Mouse (Mus musculus) heart, embryonic 16.5 days (tissue): ENCODE measurements at regions not wholly inside any gene's neighbourhood (a gene's known extent, or its start where the extent isn't known, plus 50 kb on each side); places are given as distances from the start of the nearest gene placed in this dataset.
A peak's percentile ranks its signal among the peaks of the same experiment; 100 is the strongest.

Source experiments
- ATAC-seq: fragments of 200-750 bp; cut with Nextera tagmentation; replicated peaks from 2 replicates; pipeline ENCODE4 v1.8.0; 2017; ENCODE audit warnings: moderate number of reproducible peaks; ENCODE audit not compliant: insufficient read depth, low FRiP score; ENCODE audit errors: extremely low read depth
- H3K27ac ChIP-seq: fragments of 300-500 bp; sonication (generic); 2 replicates; pipeline ENCODE4 v1.5.1; 2014; ENCODE audit warnings: mild to moderate bottlenecking, low read length, control low read depth, moderate library complexity
- H3K27me3 ChIP-seq: fragments of 300-500 bp; sonication (generic); 2 replicates; pipeline ENCODE4 v1.6.1; 2014; ENCODE audit warnings: low read length, mixed read lengths; ENCODE audit not compliant: control insufficient read depth, insufficient read depth
- H3K36me3 ChIP-seq: fragments of 300-500 bp; sonication (generic); 2 replicates; pipeline ENCODE4 v1.6.1; 2014; ENCODE audit not compliant: control insufficient read depth, insufficient read depth
- H3K4me1 ChIP-seq: fragments of 300-500 bp; sonication (generic); 2 replicates; pipeline ENCODE4 v1.6.1; 2014; ENCODE audit warnings: low read length, mixed read lengths; ENCODE audit not compliant: control insufficient read depth, insufficient read depth
- H3K4me2 ChIP-seq: fragments of 300-500 bp; sonication (generic); 2 replicates; pipeline ENCODE4 v1.6.1; 2014; ENCODE audit warnings: low read depth, mild to moderate bottlenecking, control low read depth, low read length
- H3K4me3 ChIP-seq: fragments of 300-500 bp; sonication (generic); 2 replicates; pipeline ENCODE4 v1.5.1; 2014; ENCODE audit warnings: mild to moderate bottlenecking, control low read depth, low read length
- H3K9ac ChIP-seq: fragments of 300-500 bp; sonication (generic); 2 replicates; pipeline ENCODE4 v1.6.1; 2014; ENCODE audit warnings: low read length, control low read depth
- H3K9me3 ChIP-seq: fragments of 300-500 bp; sonication (generic); replicated peaks from 2 replicates; pipeline ENCODE4 v1.6.1; 2016; ENCODE audit warnings: low read length; ENCODE audit not compliant: control insufficient read depth
- WGBS: fragments of 180-500 bp; shearing (Covaris S2); extraction: QIAGEN DNeasy Blood & Tissue Kit; methylation state at CpG from one replicate; pipeline ENCODE4 v1.1.7; 2014; 5-methylcytosine and 5-hydroxymethylcytosine counted together
- microRNA counts: library from miRNA; unstranded; fragments of <30 nt; microRNA quantifications from one replicate; lab custom pipeline; 2016
- microRNA-seq: library from miRNA; unstranded; fragments of <30 nt; microRNA quantifications from one replicate; pipeline ENCODE4, GENCODE M21; 2017

DNA sequence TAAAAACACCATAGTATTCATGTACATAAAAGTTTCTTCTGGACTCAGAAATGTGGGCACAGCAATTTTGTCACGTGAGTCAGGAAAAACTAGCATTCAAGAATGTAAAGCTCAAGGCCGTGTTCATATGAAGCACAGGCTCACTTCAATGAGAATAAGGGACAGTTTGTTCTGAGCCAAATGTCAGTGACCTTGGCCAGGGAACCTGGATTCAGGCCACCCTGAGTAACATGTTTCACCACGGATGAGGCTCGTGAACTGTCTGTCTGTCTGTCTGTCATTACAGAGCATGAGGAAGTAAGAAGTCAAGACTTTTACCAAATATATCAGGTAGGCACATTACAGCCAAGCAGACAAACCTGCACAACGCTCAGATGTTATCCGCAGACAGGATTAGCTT, 74.3 kb upstream of the Nr5a2 start:
- H3K27me3 ChIP-seq, result no peaks in the 10 kb centered on the region
- no peak for ATAC-seq
- H3K9ac ChIP-seq, result no peak overlapping the region
- no peak overlapping the region for H3K27ac ChIP-seq
- no peaks in the 10 kb centered on the region for H3K36me3 ChIP-seq
- no peaks in the 10 kb centered on the region for H3K9me3 ChIP-seq
- H3K4me2 ChIP-seq, result no peak overlapping the region
- no peaks in the 10 kb centered on the region for H3K4me1 ChIP-seq
- H3K4me3 ChIP-seq, result no peak overlapping the region
- WGBS, result 87% methylated on average over 6 of the region's 6 CpGs

GRCm38 (mm10) chr1:137033679-137034078, 73.4 kb upstream of the Nr5a2 start:
- no peak overlapping the region for H3K9ac ChIP-seq
- H3K27me3 ChIP-seq, result no peaks in the 10 kb centered on the region
- H3K9me3 ChIP-seq, result no peaks in the 10 kb centered on the region
- ATAC-seq, result no peak
- no peaks in the 10 kb centered on the region for H3K36me3 ChIP-seq
- no peak overlapping the region for H3K27ac ChIP-seq
- no peak overlapping the region for H3K4me3 ChIP-seq
- H3K4me2 ChIP-seq, result no peak overlapping the region
- WGBS, result 48% methylated on average over 5 of the region's 5 CpGs
- H3K4me1 ChIP-seq, result no peaks in the 10 kb centered on the region

DNA sequence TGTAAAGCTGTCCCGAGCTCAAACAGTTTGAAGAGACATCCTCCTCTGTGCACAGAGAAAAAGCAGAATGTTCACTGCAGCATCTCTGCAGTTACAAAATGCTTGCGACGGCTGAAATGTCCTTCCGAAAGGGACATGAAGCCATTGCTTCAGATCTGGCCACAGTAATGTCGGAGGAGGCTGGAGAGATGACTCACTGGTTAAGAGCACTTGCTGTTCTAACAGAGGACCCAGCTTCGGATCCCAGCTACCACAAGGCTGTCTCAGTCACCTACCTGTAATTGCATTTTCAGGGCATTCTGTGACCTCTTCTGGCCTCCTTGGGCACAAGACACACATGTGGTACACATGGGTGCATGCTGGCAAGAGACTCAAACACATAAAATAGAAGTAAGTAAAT, 63.5 kb upstream of the Nr5a2 start:
- Histone ChIP-seq H3K9ac (no peak overlapping the region), H3K36me3 (no peaks in the 10 kb centered on the region), H3K4me1 (no peaks in the 10 kb centered on the region), H3K27ac (no peak overlapping the region), H3K27me3 (no peaks in the 10 kb centered on the region), H3K4me2 (no peak overlapping the region), H3K9me3 (0 out of 2 replicates have a peak, but pooled peaks cover 2% of the 10 kb centered on the region), H3K4me3 (no peak overlapping the region)
- WGBS, result 86% methylated on average over 6 of the region's 6 CpGs
- no peak for ATAC-seq

DNA sequence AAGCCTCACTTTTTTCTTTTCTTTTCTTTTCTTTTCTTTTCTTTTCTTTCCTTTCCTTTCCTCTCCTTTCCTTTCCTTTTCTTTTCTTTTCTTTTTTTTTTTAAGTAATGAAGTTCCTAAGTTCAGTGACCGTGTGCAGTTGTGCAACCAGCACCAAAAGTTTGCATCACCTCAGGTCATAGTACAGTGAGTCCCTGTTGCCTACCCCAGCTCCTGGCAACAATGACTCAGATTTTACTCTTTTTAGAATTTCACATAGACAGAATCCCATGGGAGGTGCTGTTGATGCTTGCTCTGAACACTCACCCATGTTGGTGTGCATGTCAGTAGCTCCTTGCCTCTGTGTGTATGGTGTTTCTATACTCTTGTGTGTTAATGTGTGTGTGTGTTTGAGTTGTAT, 60.3 kb upstream of the Nr5a2 start:
- WGBS, result 84% methylated on average over 1 of the region's 1 CpGs
- no peaks in the 10 kb centered on the region for H3K9me3 ChIP-seq
- no peaks in the 10 kb centered on the region for H3K4me1 ChIP-seq
- no peak overlapping the region for H3K9ac ChIP-seq
- no peak overlapping the region for H3K4me3 ChIP-seq
- ATAC-seq, result no peak
- H3K36me3 ChIP-seq, result no peaks in the 10 kb centered on the region
- H3K27ac ChIP-seq, result no peak overlapping the region
- H3K4me2 ChIP-seq, result no peak overlapping the region
- H3K27me3 ChIP-seq, result no peaks in the 10 kb centered on the region

DNA sequence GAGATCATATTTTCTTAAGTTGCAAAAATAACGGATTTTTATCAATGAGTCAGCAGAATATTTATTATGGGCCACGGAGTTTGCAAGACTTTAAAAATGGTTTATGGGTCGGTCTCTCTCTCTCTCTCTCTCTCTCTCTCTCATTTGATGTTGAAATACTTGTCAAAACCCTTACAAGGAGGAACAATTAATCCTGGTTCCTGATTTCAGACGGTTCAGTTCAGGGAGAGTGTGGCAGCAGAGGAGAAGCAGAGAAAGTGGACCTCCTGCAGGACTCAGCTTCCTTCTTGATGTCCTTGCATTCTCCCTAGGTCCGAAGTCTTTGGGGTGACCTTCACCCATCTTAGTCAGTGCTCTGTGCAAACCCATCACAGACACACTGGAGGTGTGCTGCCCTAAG, 57.4 kb upstream of the Nr5a2 start:
- H3K4me3 ChIP-seq, result no peak overlapping the region
- no peak for ATAC-seq
- WGBS, result 80% methylated on average over 5 of the region's 5 CpGs
- no peak overlapping the region for H3K27ac ChIP-seq
- H3K4me1 ChIP-seq, result no peaks in the 10 kb centered on the region
- no peak overlapping the region for H3K4me2 ChIP-seq
- H3K27me3 ChIP-seq, result no peaks in the 10 kb centered on the region
- H3K9ac ChIP-seq, result no peak overlapping the region
- no peaks in the 10 kb centered on the region for H3K9me3 ChIP-seq
- H3K36me3 ChIP-seq, result no peaks in the 10 kb centered on the region

DNA sequence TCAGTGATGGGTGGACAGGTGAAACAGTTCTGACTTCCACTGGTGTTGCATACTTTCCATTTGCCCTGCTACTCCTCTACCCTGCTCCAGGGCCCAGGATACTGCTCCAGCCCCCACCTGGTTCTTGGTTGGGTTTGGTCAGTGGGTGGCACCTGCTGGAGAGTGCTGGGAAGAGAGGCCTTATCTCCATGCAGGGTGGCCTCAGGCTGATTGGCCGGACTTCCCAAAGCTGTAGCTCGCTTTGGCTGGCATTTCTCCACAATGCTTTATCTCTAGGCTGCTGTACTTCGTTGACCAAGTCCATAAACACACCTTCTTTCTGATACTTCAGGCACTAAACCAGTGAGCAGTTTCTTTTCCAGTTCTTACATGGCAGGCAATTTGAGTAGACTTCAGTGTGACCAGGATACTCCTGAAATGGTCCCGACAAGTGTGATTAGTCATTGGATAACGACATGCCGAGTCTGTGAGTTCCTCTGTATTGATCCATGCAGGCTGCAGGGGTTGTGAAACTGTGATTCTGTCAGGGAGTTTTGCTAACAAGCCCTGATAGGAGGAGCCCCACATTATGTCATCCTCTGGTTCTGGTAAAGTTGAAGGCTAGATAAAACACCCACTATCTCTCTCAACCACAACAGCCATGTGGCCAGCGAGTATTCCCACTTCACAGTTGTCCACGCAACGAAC, 50.1 kb upstream of the Nr5a2 start:
- no peaks in the 10 kb centered on the region for H3K27me3 ChIP-seq
- H3K9ac ChIP-seq, result no peak overlapping the region
- 42% methylated on average over 9 of the region's 9 CpGs for WGBS
- no peaks in the 10 kb centered on the region for H3K36me3 ChIP-seq
- H3K4me1 ChIP-seq, result no peaks in the 10 kb centered on the region
- H3K4me3 ChIP-seq, result no peak overlapping the region
- H3K27ac ChIP-seq, result no peak overlapping the region
- no peaks in the 10 kb centered on the region for H3K9me3 ChIP-seq
- no peak for ATAC-seq
- no peak overlapping the region for H3K4me2 ChIP-seq

MicroRNAs encoded in the stretch of these regions (microRNA counts, 519-probe panel; counts per million panel counts)
- 3,879 counts per million, percentile 93 among the panel's probes with 10 or more counts for microRNA mmu-miR-181a (lab: Ali Mortazavi, UCI)
- microRNA mmu-miR-181b+mmu-miR-181d (lab: Ali Mortazavi, UCI), result 2,259 counts per million, percentile 42 among the panel's probes with 10 or more counts

Small RNA genes lying in the stretch of these regions (microRNA-seq; reads per million reads assigned to microRNA genes)
- 1,346 reads per million, percentile 80 among the genes with 10 or more reads in this experiment for gene Mir181a-1
- gene Mir181b-1, result 19.8 reads per million, percentile 35 among the genes with 10 or more reads in this experiment
